Mouse (Mus musculus): Measurements from ENCODE around the gene Trim9. TPM values are rescaled to one million over a fixed set of nuclear protein-coding genes. Genes with fewer than 3 reads are reported as not detected.

The Trim9 gene
- polyA plus RNA-seq, 1 experiment: not detected

DNA sequence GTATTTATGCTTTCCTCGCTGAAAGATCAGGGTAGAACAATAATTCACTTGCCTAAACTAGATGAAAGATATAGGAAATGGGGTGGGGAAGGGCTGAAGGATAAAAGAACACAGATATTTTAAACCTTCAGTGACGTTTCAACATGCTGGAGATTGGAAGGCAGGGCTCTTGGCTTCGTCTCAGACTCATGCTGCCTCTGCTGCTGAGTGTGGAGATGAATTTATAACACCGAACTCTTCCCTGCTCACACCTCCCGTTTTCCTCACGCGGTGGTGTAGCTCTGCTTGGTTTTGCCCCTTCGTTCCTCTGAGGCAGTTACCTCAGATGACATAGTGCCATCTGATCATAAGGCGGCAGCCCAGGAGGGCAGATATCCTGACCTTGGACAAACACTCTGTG lies 21.4 kb upstream of the Trim9 start:
- Histone ChIP-seq H3K36me3 (ENCODE audit: control insufficient read depth, insufficient read depth, low read length, poor library complexity, severe bottlenecking) (no peaks in the 10 kb centered on the region), H3K4me3 (ENCODE audit: low read depth, low read length) (no peak overlapping the region), H3K9ac (ENCODE audit: low read depth, poor library complexity, severe bottlenecking) (no peak overlapping the region), H3K27ac (ENCODE audit: insufficient read depth, low read length) (no peak overlapping the region), H3K4me1 (ENCODE audit: control insufficient read depth, insufficient read depth, low read length) (no peaks in the 10 kb centered on the region), H3K27me3 (ENCODE audit: control insufficient read depth, insufficient read depth, low read length, poor library complexity, severe bottlenecking) (no peaks in the 10 kb centered on the region), H3K9me3 (replicated peaks; ENCODE audit: control insufficient read depth, insufficient read depth, low read length, poor library complexity, severe bottlenecking) (no peaks in the 10 kb centered on the region)
- TF ChIP-seq EP300 (IDR thresholded peaks at IDR 0.05; ENCODE audit: insufficient read depth, low read depth, low read length) (no peak), CTCF (IDR thresholded peaks at IDR 0.05; ENCODE audit: low read depth, low read length) (no peak), POLR2A (IDR thresholded peaks at IDR 0.05; ENCODE audit: insufficient read depth, low read length) (no peak)

DNA sequence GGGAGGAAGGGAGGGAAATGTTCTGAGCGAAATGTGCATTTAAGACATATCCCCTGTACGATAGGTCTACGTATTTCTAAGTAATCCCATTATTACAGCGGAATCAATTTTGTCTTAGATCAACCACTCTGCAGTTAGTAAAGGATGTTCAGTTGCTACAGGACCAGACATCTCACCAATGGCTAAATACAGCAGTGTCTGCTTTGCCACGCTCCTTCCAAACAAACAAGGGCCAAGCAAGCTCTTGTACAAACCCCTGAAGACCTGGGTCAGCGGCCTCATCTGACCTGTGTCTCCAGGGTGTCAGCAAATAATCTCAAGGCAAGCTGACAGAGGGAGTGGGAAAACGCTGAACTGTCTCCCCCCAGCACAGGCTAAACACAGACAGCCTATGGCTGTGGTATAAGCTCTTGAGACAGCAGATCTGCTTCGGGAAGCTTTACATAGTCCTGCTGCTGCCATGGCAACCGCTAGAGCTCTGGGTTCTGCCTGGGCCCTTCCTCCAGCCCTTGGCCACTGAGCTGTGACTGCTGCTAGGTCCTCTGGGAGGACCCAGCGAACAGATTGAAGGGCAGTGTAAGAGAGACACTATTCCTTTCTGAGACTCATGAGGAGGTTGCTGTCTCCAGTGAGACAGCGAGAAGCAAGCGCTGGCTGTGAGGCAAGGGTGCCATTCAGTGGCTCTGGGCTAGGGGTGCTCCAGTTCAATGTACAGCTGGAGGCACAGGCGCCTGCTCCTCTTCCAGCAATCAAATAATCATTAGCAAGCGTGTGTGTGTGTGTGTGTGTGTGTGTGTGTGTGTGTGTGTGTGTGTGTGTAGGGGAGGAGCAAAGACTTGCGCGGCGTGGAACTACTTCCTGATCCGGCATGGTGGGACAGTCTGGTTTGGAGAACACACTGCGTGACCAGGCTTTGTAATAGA lies 20.2 kb upstream of the Trim9 start:
- Histone ChIP-seq H3K27ac (ENCODE audit: insufficient read depth, low read length) (no peak overlapping the region), H3K4me1 (ENCODE audit: control insufficient read depth, insufficient read depth, low read length) (no peaks in the 10 kb centered on the region)

DNA sequence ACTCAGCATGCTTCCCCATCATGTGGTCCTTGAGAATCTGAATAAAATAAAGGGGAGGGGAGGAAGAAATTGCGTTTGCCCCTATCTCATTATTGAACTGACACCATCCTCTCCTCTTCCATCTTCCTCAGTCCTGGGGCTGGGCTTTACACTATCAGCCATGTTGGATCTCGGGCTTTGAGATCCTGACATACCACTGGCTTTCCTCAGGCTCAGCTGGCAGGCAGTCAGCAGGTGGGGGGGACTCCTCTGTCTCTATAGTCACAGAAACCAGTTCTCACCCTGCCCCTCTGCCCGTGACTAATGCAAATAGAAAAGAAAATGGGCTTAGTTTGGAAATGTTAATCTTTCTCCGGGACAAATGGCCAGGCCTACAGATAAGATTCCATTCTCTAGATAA lies 15.6 kb upstream of the Trim9 start:
- no peak overlapping the region for H3K9ac ChIP-seq (ENCODE audit: low read depth, poor library complexity, severe bottlenecking)
- no peak overlapping the region for H3K4me3 ChIP-seq (ENCODE audit: low read depth, low read length)
- no peaks in the 10 kb centered on the region for H3K27me3 ChIP-seq (ENCODE audit: control insufficient read depth, insufficient read depth, low read length, poor library complexity, severe bottlenecking)
- TF ChIP-seq CTCF (IDR thresholded peaks at IDR 0.05; ENCODE audit: low read depth, low read length): no peak
- TF ChIP-seq EP300 (IDR thresholded peaks at IDR 0.05; ENCODE audit: insufficient read depth, low read depth, low read length): no peak
- TF ChIP-seq POLR2A (IDR thresholded peaks at IDR 0.05; ENCODE audit: insufficient read depth, low read length): no peak
- no peaks in the 10 kb centered on the region for H3K36me3 ChIP-seq (ENCODE audit: control insufficient read depth, insufficient read depth, low read length, poor library complexity, severe bottlenecking)
- H3K27ac ChIP-seq (ENCODE audit: insufficient read depth, low read length): no peak overlapping the region
- no peaks in the 10 kb centered on the region for H3K9me3 ChIP-seq (replicated peaks; ENCODE audit: control insufficient read depth, insufficient read depth, low read length, poor library complexity, severe bottlenecking)
- no peaks in the 10 kb centered on the region for H3K4me1 ChIP-seq (ENCODE audit: control insufficient read depth, insufficient read depth, low read length)

More for the DNA sequence above, 20.2 kb upstream of the Trim9 start:
- H3K27me3 ChIP-seq (ENCODE audit: control insufficient read depth, insufficient read depth, low read length, poor library complexity, severe bottlenecking): no peaks in the 10 kb centered on the region
- H3K9ac ChIP-seq (ENCODE audit: low read depth, poor library complexity, severe bottlenecking): no peak overlapping the region
- no peak overlapping the region for H3K4me3 ChIP-seq (ENCODE audit: low read depth, low read length)
- TF ChIP-seq CTCF (IDR thresholded peaks at IDR 0.05; ENCODE audit: low read depth, low read length) (no peak), EP300 (IDR thresholded peaks at IDR 0.05; ENCODE audit: insufficient read depth, low read depth, low read length) (no peak), POLR2A (IDR thresholded peaks at IDR 0.05; ENCODE audit: insufficient read depth, low read length) (no peak)
- H3K36me3 ChIP-seq (ENCODE audit: control insufficient read depth, insufficient read depth, low read length, poor library complexity, severe bottlenecking): no peaks in the 10 kb centered on the region
- H3K9me3 ChIP-seq (replicated peaks; ENCODE audit: control insufficient read depth, insufficient read depth, low read length, poor library complexity, severe bottlenecking): no peaks in the 10 kb centered on the region

DNA sequence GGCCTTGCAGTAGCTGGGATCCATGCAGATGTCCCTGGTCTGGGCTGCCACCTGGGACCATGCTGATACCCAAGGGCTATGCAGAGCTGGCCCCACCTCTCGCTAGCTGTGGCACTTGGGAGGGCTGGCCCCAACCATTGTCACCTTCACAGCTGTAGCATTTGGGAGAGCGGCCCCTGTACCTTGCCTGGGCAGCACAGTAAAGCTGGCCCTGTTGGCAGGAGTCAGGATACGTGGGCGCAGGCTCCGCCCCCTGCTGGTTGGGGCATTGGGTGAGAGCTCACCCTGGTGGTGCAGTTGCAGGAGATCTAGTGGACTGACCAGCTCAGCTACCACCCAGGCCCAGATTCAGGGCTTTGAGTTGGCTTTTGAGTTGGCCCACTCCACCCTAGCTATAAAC lies 12.9 kb upstream of the Trim9 start:
- Histone ChIP-seq H3K27me3 (ENCODE audit: control insufficient read depth, insufficient read depth, low read length, poor library complexity, severe bottlenecking) (no peaks in the 10 kb centered on the region), H3K36me3 (ENCODE audit: control insufficient read depth, insufficient read depth, low read length, poor library complexity, severe bottlenecking) (no peaks in the 10 kb centered on the region), H3K4me3 (ENCODE audit: low read depth, low read length) (no peak overlapping the region), H3K9ac (ENCODE audit: low read depth, poor library complexity, severe bottlenecking) (no peak overlapping the region), H3K4me1 (ENCODE audit: control insufficient read depth, insufficient read depth, low read length) (no peaks in the 10 kb centered on the region), H3K9me3 (replicated peaks; ENCODE audit: control insufficient read depth, insufficient read depth, low read length, poor library complexity, severe bottlenecking) (no peaks in the 10 kb centered on the region), H3K27ac (ENCODE audit: insufficient read depth, low read length) (no peak overlapping the region)
- TF ChIP-seq CTCF (IDR thresholded peaks at IDR 0.05; ENCODE audit: low read depth, low read length) (peak; percentile 18), POLR2A (IDR thresholded peaks at IDR 0.05; ENCODE audit: insufficient read depth, low read length) (no peak), EP300 (IDR thresholded peaks at IDR 0.05; ENCODE audit: insufficient read depth, low read depth, low read length) (no peak)

DNA sequence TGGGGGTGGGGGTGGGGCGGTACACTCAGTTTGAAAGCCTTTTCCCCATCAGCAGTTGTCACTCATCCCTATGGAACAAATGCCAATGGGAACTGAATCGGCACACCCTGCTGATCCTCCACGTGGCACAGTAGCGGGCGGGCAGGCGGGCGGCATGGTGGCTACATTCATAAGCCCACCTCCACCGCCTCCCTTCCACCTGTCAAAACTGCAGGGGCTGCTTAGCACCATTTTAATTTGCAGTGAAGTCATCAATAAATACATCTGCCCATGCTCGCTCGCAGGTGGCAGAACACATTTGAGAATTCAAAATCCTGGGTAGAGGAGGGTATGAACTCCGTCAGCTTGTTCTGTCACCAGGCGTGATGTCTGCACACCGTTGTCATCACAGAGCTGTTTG lies 12.0 kb upstream of the Trim9 start:
- H3K4me1 ChIP-seq (ENCODE audit: control insufficient read depth, insufficient read depth, low read length): no peaks in the 10 kb centered on the region
- TF ChIP-seq EP300 (IDR thresholded peaks at IDR 0.05; ENCODE audit: insufficient read depth, low read depth, low read length) (no peak), POLR2A (IDR thresholded peaks at IDR 0.05; ENCODE audit: insufficient read depth, low read length) (no peak), CTCF (IDR thresholded peaks at IDR 0.05; ENCODE audit: low read depth, low read length) (no peak)
- H3K9me3 ChIP-seq (replicated peaks; ENCODE audit: control insufficient read depth, insufficient read depth, low read length, poor library complexity, severe bottlenecking): no peaks in the 10 kb centered on the region
- H3K9ac ChIP-seq (ENCODE audit: low read depth, poor library complexity, severe bottlenecking): no peak overlapping the region
- no peaks in the 10 kb centered on the region for H3K36me3 ChIP-seq (ENCODE audit: control insufficient read depth, insufficient read depth, low read length, poor library complexity, severe bottlenecking)
- H3K4me3 ChIP-seq (ENCODE audit: low read depth, low read length): 0 out of 2 replicates have a peak overlapping the region, but pooled peaks have one; percentile 7
- no peak overlapping the region for H3K27ac ChIP-seq (ENCODE audit: insufficient read depth, low read length)
- no peaks in the 10 kb centered on the region for H3K27me3 ChIP-seq (ENCODE audit: control insufficient read depth, insufficient read depth, low read length, poor library complexity, severe bottlenecking)

DNA sequence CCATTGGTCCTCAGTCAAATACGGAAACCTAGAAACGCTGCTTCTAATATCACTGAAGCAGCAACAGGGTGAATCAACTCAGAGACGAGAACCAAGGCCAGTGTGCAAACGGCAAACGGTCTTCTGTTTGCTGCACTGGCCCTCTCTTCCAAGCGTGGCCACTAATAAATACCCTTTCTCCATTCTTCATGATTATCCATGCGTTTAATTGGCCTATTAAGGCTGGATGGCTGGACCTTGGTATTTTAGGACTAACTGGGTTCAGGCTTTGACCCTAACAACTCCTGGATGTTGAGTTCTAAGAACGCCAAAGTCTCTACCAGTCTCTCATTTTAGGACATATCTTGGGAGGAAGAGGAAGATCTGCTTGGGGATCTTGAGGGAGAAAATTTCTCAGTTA lies 7.5 kb upstream of the Trim9 start:
- Histone ChIP-seq H3K36me3 (ENCODE audit: control insufficient read depth, insufficient read depth, low read length, poor library complexity, severe bottlenecking) (no peaks in the 10 kb centered on the region), H3K4me3 (ENCODE audit: low read depth, low read length) (no peak overlapping the region), H3K4me1 (ENCODE audit: control insufficient read depth, insufficient read depth, low read length) (no peaks in the 10 kb centered on the region), H3K9me3 (replicated peaks; ENCODE audit: control insufficient read depth, insufficient read depth, low read length, poor library complexity, severe bottlenecking) (no peaks in the 10 kb centered on the region), H3K9ac (ENCODE audit: low read depth, poor library complexity, severe bottlenecking) (no peak overlapping the region), H3K27me3 (ENCODE audit: control insufficient read depth, insufficient read depth, low read length, poor library complexity, severe bottlenecking) (no peaks in the 10 kb centered on the region), H3K27ac (ENCODE audit: insufficient read depth, low read length) (no peak overlapping the region)
- TF ChIP-seq POLR2A (IDR thresholded peaks at IDR 0.05; ENCODE audit: insufficient read depth, low read length): no peak
- TF ChIP-seq CTCF (IDR thresholded peaks at IDR 0.05; ENCODE audit: low read depth, low read length): no peak
- no peak for TF ChIP-seq EP300 (IDR thresholded peaks at IDR 0.05; ENCODE audit: insufficient read depth, low read depth, low read length)
